In genomic region chr17:27980391-27980955, GRCm38 (mm10) we compare ENCODE assay signal across 13 mouse cellular contexts.
"Had no signal": no experiment of that assay in that cellular context is flagged by ENCODE, and none has a peak within 500 bp of the region (broad histone marks: within the 10 kb centered on the region; RNA-seq: fewer than 3 reads in every experiment).

No protein-coding gene starts in this region.

- H3K9ac ChIP-seq: intestine, embryonic 15.5 days; kidney, embryonic 15.5 days; midbrain, embryonic 12.5 days; neural tube, embryonic 13.5 days; stomach, embryonic 15.5 days had no signal

- DNase-seq: kidney, adult 2 months; kidney, postnatal 14 days; retina, postnatal 1 day; thymus, adult 2 months; thymus, postnatal 25 days had no signal

- H3K9me3 ChIP-seq: intestine, embryonic 15.5 days; kidney, embryonic 15.5 days; limb, embryonic 10.5 days; midbrain, embryonic 12.5 days; neural tube, embryonic 13.5 days; stomach, embryonic 15.5 days had no signal

- ATAC-seq: intestine, embryonic 15.5 days had no signal

- H3K4me1 ChIP-seq: intestine, embryonic 15.5 days; limb, embryonic 10.5 days; midbrain, embryonic 12.5 days; neural tube, embryonic 13.5 days; stomach, embryonic 15.5 days had no signal

- H3K4me2 ChIP-seq: intestine, embryonic 15.5 days; kidney, embryonic 15.5 days; midbrain, embryonic 12.5 days; neural tube, embryonic 13.5 days; stomach, embryonic 15.5 days had no signal

- H3K27ac ChIP-seq: intestine, embryonic 15.5 days; kidney, embryonic 15.5 days; left cerebral cortex, adult 2 months; limb, embryonic 10.5 days; macrophage; midbrain, embryonic 12.5 days; neural tube, embryonic 13.5 days; stomach, embryonic 15.5 days had no signal

- H3K4me3 ChIP-seq: intestine, embryonic 15.5 days; kidney, embryonic 15.5 days; left cerebral cortex, adult 2 months; limb, embryonic 10.5 days; midbrain, embryonic 12.5 days; neural tube, embryonic 13.5 days; stomach, embryonic 15.5 days had no signal

- H3K27me3 ChIP-seq: intestine, embryonic 15.5 days; kidney, embryonic 15.5 days; midbrain, embryonic 12.5 days; neural tube, embryonic 13.5 days; stomach, embryonic 15.5 days had no signal
